Comparison of ENCODE assay signal across 24 mouse cellular contexts in genomic region chr13:89699998-89700555, GRCm38 (mm10). TPM values are rescaled to one million over a fixed set of nuclear protein-coding genes. Genes with fewer than 3 reads are reported as not detected.
DNase-seq lines count a peak whose midpoint lies in the region; ATAC-seq and TF ChIP-seq lines count a peak whose summit lies in the region.
"Had no signal": no experiment of that assay in that cellular context is flagged by ENCODE, and none has a peak within 500 bp of the region (broad histone marks: within the 10 kb centered on the region; RNA-seq: fewer than 3 reads in every experiment).

No protein-coding gene starts in this region.

- no peak overlapping the region for H3K9ac ChIP-seq in limb, embryonic 12.5 days (replicated peaks)
- H3K9ac ChIP-seq in limb, embryonic 14.5 days (ENCODE audit: low read depth, low read length, severe bottlenecking): no peak overlapping the region
- no peak overlapping the region for H3K9ac ChIP-seq in kidney, embryonic 14.5 days (ENCODE audit: low read depth, low read length)
- H3K9ac ChIP-seq: embryonic facial prominence, embryonic 12.5 days; forebrain, embryonic 12.5 days; forebrain, postnatal 0 days had no signal

- no peaks in the 10 kb centered on the region for H3K27me3 ChIP-seq in limb, embryonic 12.5 days
- H3K27me3 ChIP-seq in limb, embryonic 10.5 days (ENCODE audit: low read depth, poor library complexity, severe bottlenecking): no peaks in the 10 kb centered on the region
- H3K27me3 ChIP-seq in limb, embryonic 14.5 days (ENCODE audit: control insufficient read depth, insufficient read depth, low read length): no peaks in the 10 kb centered on the region
- H3K27me3 ChIP-seq in forebrain, embryonic 10.5 days (ENCODE audit: poor library complexity, severe bottlenecking): no peaks in the 10 kb centered on the region
- no peaks in the 10 kb centered on the region for H3K27me3 ChIP-seq in kidney, embryonic 14.5 days (ENCODE audit: control insufficient read depth, insufficient read depth, low read length)
- H3K27me3 ChIP-seq: CH12.LX; embryonic facial prominence, embryonic 12.5 days; forebrain, embryonic 12.5 days; Patski had no signal

- H3K9me3 ChIP-seq in limb, embryonic 12.5 days: no peaks in the 10 kb centered on the region
- H3K9me3 ChIP-seq in limb, embryonic 10.5 days (replicated peaks): no peaks in the 10 kb centered on the region
- H3K9me3 ChIP-seq in limb, embryonic 14.5 days (ENCODE audit: control insufficient read depth, low read length): no peaks in the 10 kb centered on the region
- H3K9me3 ChIP-seq in forebrain, embryonic 10.5 days: no peaks in the 10 kb centered on the region
- peaks cover 3% of the 10 kb centered on the region; the same call in 1 of the 2 replicates for H3K9me3 ChIP-seq in kidney, embryonic 14.5 days (ENCODE audit: control insufficient read depth, low read length)
- H3K9me3 ChIP-seq: embryonic facial prominence, embryonic 10.5 days; embryonic facial prominence, embryonic 12.5 days; forebrain, embryonic 12.5 days; G1E had no signal

- no peak for TF ChIP-seq POLR2A in limb, embryonic 14.5 days (IDR thresholded peaks at IDR 0.05; ENCODE audit: borderline replicate concordance, extremely low read depth, insufficient read depth, insufficient read length)

- H3K27ac ChIP-seq in limb, embryonic 12.5 days: no peak overlapping the region
- no peak overlapping the region for H3K27ac ChIP-seq in limb, embryonic 10.5 days
- no peak overlapping the region for H3K27ac ChIP-seq in limb, embryonic 14.5 days (replicated peaks; ENCODE audit: low read depth, low read length)
- no peak overlapping the region for H3K27ac ChIP-seq in forebrain, embryonic 10.5 days
- H3K27ac ChIP-seq in kidney, embryonic 14.5 days (ENCODE audit: low read depth, low read length): no peak overlapping the region
- H3K27ac ChIP-seq: embryonic facial prominence, embryonic 10.5 days; embryonic facial prominence, embryonic 12.5 days; forebrain, embryonic 12.5 days had no signal

- H3K4me1 ChIP-seq in limb, embryonic 12.5 days (replicated peaks): peaks cover 10% of the 10 kb centered on the region
- H3K4me1 ChIP-seq in limb, embryonic 10.5 days: peaks cover 9% of the 10 kb centered on the region; the same call in 1 of the 2 replicates
- peaks cover 3% of the 10 kb centered on the region; the same call in 1 of the 2 replicates for H3K4me1 ChIP-seq in limb, embryonic 14.5 days (ENCODE audit: control insufficient read depth, insufficient read depth, low read length)
- H3K4me1 ChIP-seq in forebrain, embryonic 10.5 days: no peaks in the 10 kb centered on the region
- H3K4me1 ChIP-seq in kidney, embryonic 14.5 days (ENCODE audit: control insufficient read depth, insufficient read depth, low read length): no peaks in the 10 kb centered on the region
- H3K4me1 ChIP-seq: embryonic facial prominence, embryonic 10.5 days; embryonic facial prominence, embryonic 12.5 days; forebrain, embryonic 12.5 days had no signal

- H3K4me3 ChIP-seq in limb, embryonic 12.5 days (replicated peaks): no peak overlapping the region
- no peak overlapping the region for H3K4me3 ChIP-seq in limb, embryonic 10.5 days
- H3K4me3 ChIP-seq in limb, embryonic 14.5 days (replicated peaks; ENCODE audit: low read length): no peak overlapping the region
- H3K4me3 ChIP-seq in forebrain, embryonic 10.5 days: no peak overlapping the region
- H3K4me3 ChIP-seq in kidney, embryonic 14.5 days (ENCODE audit: low read length): no peak overlapping the region
- H3K4me3 ChIP-seq: embryonic facial prominence, embryonic 10.5 days; embryonic facial prominence, embryonic 12.5 days; forebrain, embryonic 12.5 days had no signal

- peak; percentile 69 for ATAC-seq in limb, embryonic 12.5 days (ENCODE audit: insufficient number of reproducible peaks, insufficient read depth, low FRiP score, low TSS enrichment, low read depth)
- peak; percentile 50 for ATAC-seq in limb, embryonic 14.5 days (ENCODE audit: low FRiP score, low read depth)
- no peak for ATAC-seq in kidney, embryonic 14.5 days (ENCODE audit: low FRiP score, low TSS enrichment)
- ATAC-seq: activated CD4-positive, CD25-positive, alpha-beta regulatory T cell, adult 4 months; CD4-positive, CD25-positive, alpha-beta regulatory T cell, adult 4 months; forebrain, embryonic 14.5 days; forebrain, postnatal 0 days; Patski had no signal

- peaks cover 49% of the 10 kb centered on the region for H3K36me3 ChIP-seq in limb, embryonic 12.5 days
- H3K36me3 ChIP-seq in limb, embryonic 10.5 days: peaks cover 78% of the 10 kb centered on the region
- peaks cover 35% of the 10 kb centered on the region for H3K36me3 ChIP-seq in limb, embryonic 14.5 days (ENCODE audit: control insufficient read depth, insufficient read depth, low read length)
- peaks cover 68% of the 10 kb centered on the region for H3K36me3 ChIP-seq in forebrain, embryonic 10.5 days (replicated peaks)
- peaks cover 40% of the 10 kb centered on the region for H3K36me3 ChIP-seq in kidney, embryonic 14.5 days (ENCODE audit: control insufficient read depth, insufficient read depth, low read length)
- H3K36me3 ChIP-seq: G1E had no signal

- DNase-seq in limb, embryonic 10.5 days (ENCODE audit: low spot score): no peak
- peak; percentile 32 for DNase-seq in limb, embryonic 14.5 days (ENCODE audit: low spot score)
- no peak for DNase-seq in forebrain, embryonic 10.5 days (ENCODE audit: extremely low spot score, low spot score)
- DNase-seq: adrenal gland, adult 8-10 months; adrenal gland, postnatal 14 days; adrenal gland, postnatal 36 days; B cell, adult 2 months; cerebellum, adult 11-12 months; cerebellum, adult 2 months; cerebellum, adult 9-10 months; cerebellum, postnatal 10 days; cerebellum, postnatal 25 days; forebrain, postnatal 0 days had no signal

- H3K4me2 ChIP-seq in limb, embryonic 12.5 days: no peak overlapping the region
- H3K4me2 ChIP-seq in limb, embryonic 14.5 days (replicated peaks; ENCODE audit: low read depth, low read length, severe bottlenecking): no peak overlapping the region
- H3K4me2 ChIP-seq in kidney, embryonic 14.5 days (replicated peaks; ENCODE audit: low read depth, low read length): no peak overlapping the region
- H3K4me2 ChIP-seq: embryonic facial prominence, embryonic 12.5 days; forebrain, embryonic 12.5 days had no signal

- 24% methylated on average over 2 of the region's 2 CpGs for WGBS in limb, embryonic 12.5 days
- WGBS in limb, embryonic 10.5 days: 88% methylated on average over 2 of the region's 2 CpGs
- WGBS in limb, embryonic 14.5 days: 25% methylated on average over 2 of the region's 2 CpGs
- WGBS in forebrain, embryonic 10.5 days: 90% methylated on average over 2 of the region's 2 CpGs
- 84% methylated on average over 2 of the region's 2 CpGs for WGBS in kidney, embryonic 14.5 days

RNA-seq across cellular contexts. Expression of gene Vcan, which starts 42.2 kb away (rescaled TPM):
- 119 and 129 TPM in 2 replicates for polyA plus RNA-seq in limb, embryonic 12.5 days (2016; fragmentation: Nextera tagmentation; extraction: Ambion mirVana)
- 44.9 and 74.8 TPM in 2 replicates for polyA plus RNA-seq in limb, embryonic 10.5 days (2016; fragmentation: Nextera tagmentation; extraction: Ambion mirVana)
- polyA plus RNA-seq in limb, embryonic 14.5 days (2012; rRNA removed): 168 and 208 TPM in 2 replicates
- polyA plus RNA-seq in limb, embryonic 14.5 days (2014; fragmentation: Nextera tagmentation; extraction: Ambion mirVana): 116 and 137 TPM in 2 replicates
- 27.3 and 38.5 TPM in 2 replicates for polyA plus RNA-seq in forebrain, embryonic 10.5 days (2016; fragmentation: Nextera tagmentation; extraction: Ambion mirVana)
- 121 and 124 TPM in 2 replicates for polyA plus RNA-seq in kidney, embryonic 14.5 days (2014; fragmentation: Nextera tagmentation; extraction: Ambion mirVana)
- polyA plus RNA-seq: G1E had no signal
